Mouse (Mus musculus): ENCODE results near the gene Slc7a6os.

- no peak for TF ChIP-seq CTCF (IDR thresholded peaks at IDR 0.05; ENCODE audit: low read depth, low read length)
- TF ChIP-seq POLR2AphosphoS5 (IDR thresholded peaks at IDR 0.05; ENCODE audit: insufficient replicate concordance, low read depth, low read length) = no peak
- no peak for TF ChIP-seq GATA1 (IDR thresholded peaks at IDR 0.05; ENCODE audit: borderline replicate concordance, low read length)
- no peak for TF ChIP-seq TAL1 (conservative IDR thresholded peaks at IDR 0.05; ENCODE audit: low read depth, low read length)
Observed at GRCm38 (mm10) chr8:106168356-106169016, 42.2 kb downstream of the Slc7a6os start, which contains the start of gene Slc7a6.
